Mouse (Mus musculus) stomach, embryonic 15.5 days (tissue): ENCODE data around the gene Adamts8. TPM values are rescaled to one million over a fixed set of nuclear protein-coding genes. Genes with fewer than 3 reads are reported as not detected.
A peak's percentile ranks its signal among the peaks of the same experiment; 100 is the strongest.

ENCODE experiments used
- ATAC-seq: fragments of 200-750 bp; cut with Nextera tagmentation; 2 replicates; pipeline ENCODE4 v1.8.0; 2017; ENCODE audit warnings: low read depth, moderate number of reproducible peaks, moderate TSS enrichment; ENCODE audit not compliant: insufficient read depth, low FRiP score
- H3K27ac ChIP-seq: fragments of 300-500 bp; sonication (generic); 2 replicates; pipeline ENCODE4 v1.5.1; 2015; ENCODE audit warnings: mild to moderate bottlenecking, inconsistent platforms
- H3K27me3 ChIP-seq: fragments of 300-500 bp; sonication (generic); replicated peaks from 2 replicates; pipeline ENCODE4 v1.6.1; 2015; ENCODE audit warnings: inconsistent platforms
- H3K36me3 ChIP-seq: fragments of 300-500 bp; sonication (generic); 2 replicates; pipeline ENCODE4 v1.6.1; 2015; ENCODE audit warnings: inconsistent platforms
- H3K4me1 ChIP-seq: fragments of 300-500 bp; sonication (generic); 2 replicates; pipeline ENCODE4 v1.6.1; 2015; ENCODE audit warnings: inconsistent platforms
- H3K4me2 ChIP-seq: fragments of 300-500 bp; sonication (generic); 2 replicates; pipeline ENCODE4 v1.6.1; 2015; ENCODE audit warnings: mild to moderate bottlenecking, inconsistent platforms
- H3K4me3 ChIP-seq: fragments of 300-500 bp; sonication (generic); replicated peaks from 2 replicates; pipeline ENCODE4 v1.5.1; 2015; ENCODE audit warnings: inconsistent platforms
- H3K9ac ChIP-seq: fragments of 300-500 bp; sonication (generic); 2 replicates; pipeline ENCODE4 v1.6.1; 2015; ENCODE audit warnings: inconsistent platforms
- H3K9me3 ChIP-seq: fragments of 300-500 bp; sonication (generic); 2 replicates; pipeline ENCODE4 v1.6.1; 2016; ENCODE audit warnings: inconsistent platforms
- WGBS: fragments of 180-500 bp; shearing (Covaris S2); methylation state at CpG from one replicate; pipeline ENCODE4 v1.1.7; 2015; 5-methylcytosine and 5-hydroxymethylcytosine counted together
- polyA plus RNA-seq: library from polyadenylated mRNA; unstranded; fragments of >200 nt; fragmentation: Nextera tagmentation; extraction: Ambion mirVana; gene quantifications from 2 replicates; pipeline ENCODE4 v1.2.1, GENCODE M21; 2015

Gene Adamts8
- polyA plus RNA-seq, 1 experiment from 2014 or later = 10.5 TPM

GRCm38 (mm10) chr9:30910491-30910890, 31.9 kb upstream of the Adamts8 start:
- Histone ChIP-seq H3K4me3 (no peak overlapping the region), H3K27me3 (no peaks in the 10 kb centered on the region), H3K4me1 (no peaks in the 10 kb centered on the region), H3K36me3 (no peaks in the 10 kb centered on the region), H3K4me2 (no peak overlapping the region), H3K9me3 (no peaks in the 10 kb centered on the region), H3K27ac (no peak overlapping the region), H3K9ac (no peak overlapping the region)
- WGBS = 82% methylated on average over 5 of the region's 5 CpGs
- no peak for ATAC-seq

- no peaks in the 10 kb centered on the region for H3K9me3 ChIP-seq
- no peak overlapping the region for H3K9ac ChIP-seq
- no peaks in the 10 kb centered on the region for H3K36me3 ChIP-seq
- no peak overlapping the region for H3K4me3 ChIP-seq
- 51% methylated on average over 3 of the region's 3 CpGs for WGBS
- H3K4me1 ChIP-seq = no peaks in the 10 kb centered on the region
- ATAC-seq = no peak
- no peak overlapping the region for H3K4me2 ChIP-seq
- no peak overlapping the region for H3K27ac ChIP-seq
- no peaks in the 10 kb centered on the region for H3K27me3 ChIP-seq
Measured at GRCm38 (mm10) chr9:30912161-30912560, 30.2 kb upstream of the Adamts8 start.

- ATAC-seq = no peak
- Histone ChIP-seq H3K4me1 (0 out of 2 replicates have a peak, but pooled peaks cover 2% of the 10 kb centered on the region), H3K4me3 (no peak overlapping the region), H3K9ac (no peak overlapping the region), H3K9me3 (no peaks in the 10 kb centered on the region), H3K4me2 (no peak overlapping the region), H3K27me3 (no peaks in the 10 kb centered on the region), H3K36me3 (no peaks in the 10 kb centered on the region), H3K27ac (no peak overlapping the region)
- 64% methylated on average over 3 of the region's 3 CpGs for WGBS
Measured at GRCm38 (mm10) chr9:30913429-30913828, 28.9 kb upstream of the Adamts8 start.

GRCm38 (mm10) chr9:30914241-30914640, 28.1 kb upstream of the Adamts8 start:
- no peaks in the 10 kb centered on the region for H3K9me3 ChIP-seq
- 75% methylated on average over 2 of the region's 2 CpGs for WGBS
- no peak overlapping the region for H3K4me2 ChIP-seq
- H3K27me3 ChIP-seq = no peaks in the 10 kb centered on the region
- H3K4me1 ChIP-seq = peaks cover 5% of the 10 kb centered on the region; the same call in 1 of the 2 replicates
- no peak for ATAC-seq
- no peak overlapping the region for H3K9ac ChIP-seq
- H3K27ac ChIP-seq = no peak overlapping the region
- no peak overlapping the region for H3K4me3 ChIP-seq
- no peaks in the 10 kb centered on the region for H3K36me3 ChIP-seq

GRCm38 (mm10) chr9:30916266-30916968, 25.9 kb upstream of the Adamts8 start:
- WGBS = 57% methylated on average over 6 of the region's 6 CpGs
- peaks cover under 1% of the 10 kb centered on the region; the same call in 1 of the 2 replicates for H3K27me3 ChIP-seq
- H3K4me2 ChIP-seq = 0 out of 2 replicates have a peak overlapping the region, but pooled peaks have one; percentile 10
- H3K27ac ChIP-seq = no peak overlapping the region
- no peaks in the 10 kb centered on the region for H3K9me3 ChIP-seq
- ATAC-seq = no peak
- H3K9ac ChIP-seq = no peak overlapping the region
- peaks cover 12% of the 10 kb centered on the region for H3K4me1 ChIP-seq
- H3K4me3 ChIP-seq = no peak overlapping the region
- H3K36me3 ChIP-seq = no peaks in the 10 kb centered on the region

- peak overlapping the region; percentile 72 for H3K27ac ChIP-seq
- 30% methylated on average over 12 of the region's 12 CpGs for WGBS
- H3K4me1 ChIP-seq = peaks cover 22% of the 10 kb centered on the region
- H3K4me2 ChIP-seq = peak overlapping the region; percentile 93
- H3K9me3 ChIP-seq = no peaks in the 10 kb centered on the region
- no peak overlapping the region for H3K9ac ChIP-seq
- H3K36me3 ChIP-seq = no peaks in the 10 kb centered on the region
- peak overlapping the region; percentile 16 for H3K4me3 ChIP-seq
- peak; percentile 37; the same call in 1 of the 2 replicates for ATAC-seq
- peaks cover 8% of the 10 kb centered on the region; the same call in 1 of the 2 replicates for H3K27me3 ChIP-seq
Measured at GRCm38 (mm10) chr9:30918466-30919356, 23.7 kb upstream of the Adamts8 start.

- peak overlapping the region; percentile 93 for H3K4me2 ChIP-seq
- no peak for ATAC-seq
- WGBS = 58% methylated on average over 9 of the region's 9 CpGs
- H3K4me3 ChIP-seq = peak overlapping the region; percentile 11; the same call in 1 of the 2 replicates
- H3K27me3 ChIP-seq = peaks cover 11% of the 10 kb centered on the region; the same call in 1 of the 2 replicates
- no peaks in the 10 kb centered on the region for H3K36me3 ChIP-seq
- peak overlapping the region; percentile 72 for H3K27ac ChIP-seq
- peaks cover 22% of the 10 kb centered on the region for H3K4me1 ChIP-seq
- H3K9ac ChIP-seq = no peak overlapping the region
- no peaks in the 10 kb centered on the region for H3K9me3 ChIP-seq
Measured at GRCm38 (mm10) chr9:30919686-30920085, 22.7 kb upstream of the Adamts8 start.

- Histone ChIP-seq H3K36me3 (no peaks in the 10 kb centered on the region), H3K27ac (no peak overlapping the region), H3K4me1 (peaks cover 22% of the 10 kb centered on the region), H3K4me2 (peak overlapping the region; percentile 93), H3K27me3 (peaks cover 11% of the 10 kb centered on the region; the same call in 1 of the 2 replicates), H3K9me3 (no peaks in the 10 kb centered on the region), H3K9ac (no peak overlapping the region), H3K4me3 (peak overlapping the region; percentile 61)
- 21% methylated on average over 6 of the region's 6 CpGs for WGBS
- ATAC-seq = no peak
Measured at GRCm38 (mm10) chr9:30920736-30921135, 21.6 kb upstream of the Adamts8 start.

GRCm38 (mm10) chr9:30921261-30922103, 20.9 kb upstream of the Adamts8 start:
- Histone ChIP-seq H3K27ac (peak overlapping the region; percentile 6; the same call in 1 of the 2 replicates), H3K9me3 (no peaks in the 10 kb centered on the region), H3K27me3 (peaks cover 11% of the 10 kb centered on the region; the same call in 1 of the 2 replicates), H3K4me1 (peaks cover 22% of the 10 kb centered on the region), H3K9ac (peak overlapping the region; percentile 27; the same call in 1 of the 2 replicates), H3K36me3 (no peaks in the 10 kb centered on the region), H3K4me3 (peak overlapping the region; percentile 61), H3K4me2 (peak overlapping the region; percentile 93)
- 3% methylated on average over 56 of the region's 56 CpGs for WGBS
- no peak for ATAC-seq

GRCm38 (mm10) chr9:30922197-30922894, 20.0 kb upstream of the Adamts8 start, which contains the start of gene Adamts15:
Gene Adamts15, minus strand, starts transcription at chr9:30922452.
- peak within 1 kb of the TSS; percentile 61 for H3K4me3 ChIP-seq
- H3K4me1 ChIP-seq = peaks cover 22% of the 10 kb centered on the region
- H3K36me3 ChIP-seq = no peaks in the 10 kb centered on the region
- H3K27me3 ChIP-seq = peaks cover 11% of the 10 kb centered on the region; the same call in 1 of the 2 replicates
- H3K9me3 ChIP-seq = no peaks in the 10 kb centered on the region
- peak within 1 kb of the TSS; percentile 6; the same call in 1 of the 2 replicates for H3K27ac ChIP-seq
- H3K9ac ChIP-seq = peak within 1 kb of the TSS; percentile 27; the same call in 1 of the 2 replicates
- under 1% methylated on average over 46 of the region's 47 CpGs for WGBS
- peak within 1 kb of the TSS; percentile 93 for H3K4me2 ChIP-seq
- peak; percentile 86 for ATAC-seq
